Mouse (Mus musculus) heart, embryonic 15.5 days (tissue): ENCODE results near the gene Fance. TPM values are rescaled to one million over a fixed set of nuclear protein-coding genes. Genes with fewer than 3 reads are reported as not detected.

ENCODE experiments used
- ATAC-seq: fragments of 200-750 bp; cut with Nextera tagmentation; replicated peaks from 2 replicates; pipeline ENCODE4 v1.8.0; 2017; ENCODE audit warnings: low read depth, moderate TSS enrichment; ENCODE audit not compliant: insufficient number of reproducible peaks, insufficient read depth, low FRiP score
- H3K27ac ChIP-seq: fragments of 300-500 bp; sonication (generic); 2 replicates; pipeline ENCODE4 v1.5.1; 2015; ENCODE audit warnings: mild to moderate bottlenecking, inconsistent platforms
- H3K27me3 ChIP-seq: fragments of 300-500 bp; sonication (generic); 2 replicates; pipeline ENCODE4 v1.6.1; 2015; ENCODE audit warnings: inconsistent platforms
- H3K36me3 ChIP-seq: fragments of 300-500 bp; sonication (generic); 2 replicates; pipeline ENCODE4 v1.6.1; 2015; ENCODE audit warnings: mild to moderate bottlenecking, inconsistent platforms
- H3K4me1 ChIP-seq: fragments of 300-500 bp; sonication (generic); replicated peaks from 2 replicates; pipeline ENCODE4 v1.6.1; 2015; ENCODE audit warnings: inconsistent platforms
- H3K4me2 ChIP-seq: fragments of 300-500 bp; sonication (generic); 2 replicates; pipeline ENCODE4 v1.6.1; 2015; ENCODE audit warnings: inconsistent platforms, mild to moderate bottlenecking, moderate library complexity
- H3K4me3 ChIP-seq: fragments of 300-500 bp; sonication (generic); 2 replicates; pipeline ENCODE4 v1.5.1; 2015; ENCODE audit warnings: mild to moderate bottlenecking, inconsistent platforms
- H3K9ac ChIP-seq: fragments of 300-500 bp; sonication (generic); 2 replicates; pipeline ENCODE4 v1.6.1; 2015; ENCODE audit warnings: mild to moderate bottlenecking, inconsistent platforms
- H3K9me3 ChIP-seq: fragments of 300-500 bp; sonication (generic); replicated peaks from 2 replicates; pipeline ENCODE4 v1.6.1; 2016; ENCODE audit warnings: inconsistent platforms
- WGBS: fragments of 180-500 bp; shearing (Covaris S2); methylation state at CpG from one replicate; pipeline ENCODE4 v1.1.7; 2015; ENCODE audit warnings: mixed read lengths; 5-methylcytosine and 5-hydroxymethylcytosine counted together
- polyA plus RNA-seq: library from polyadenylated mRNA; unstranded; fragments of >200 nt; fragmentation: Nextera tagmentation; extraction: Ambion mirVana; gene quantifications from 2 replicates; pipeline ENCODE4 v1.2.1, GENCODE M21; 2015

Gene Fance
- polyA plus RNA-seq, 1 experiment from 2014 or later, result 18.8 TPM

GRCm38 (mm10) chr17:28279780-28280422 is 33.4 kb upstream of the Fance start:
- H3K4me3 ChIP-seq, result no peak overlapping the region
- peak overlapping the region; percentile 19; the same call in 1 of the 2 replicates for H3K4me2 ChIP-seq
- peak; percentile 61 for ATAC-seq
- H3K27me3 ChIP-seq, result no peaks in the 10 kb centered on the region
- 0 out of 2 replicates have a peak overlapping the region, but pooled peaks have one; percentile 8 for H3K9ac ChIP-seq
- peaks cover 26% of the 10 kb centered on the region for H3K4me1 ChIP-seq
- H3K36me3 ChIP-seq, result no peaks in the 10 kb centered on the region
- WGBS, result 46% methylated on average over 15 of the region's 15 CpGs
- peak overlapping the region; percentile 47; the same call in 1 of the 2 replicates for H3K27ac ChIP-seq
- H3K9me3 ChIP-seq, result no peaks in the 10 kb centered on the region

GRCm38 (mm10) chr17:28280423-28280800 is 32.9 kb upstream of the Fance start:
- Histone ChIP-seq H3K27ac (peak overlapping the region; percentile 47; the same call in 1 of the 2 replicates), H3K9ac (0 out of 2 replicates have a peak overlapping the region, but pooled peaks have one; percentile 8), H3K27me3 (no peaks in the 10 kb centered on the region), H3K36me3 (no peaks in the 10 kb centered on the region), H3K9me3 (no peaks in the 10 kb centered on the region), H3K4me3 (no peak overlapping the region), H3K4me2 (peak overlapping the region; percentile 19; the same call in 1 of the 2 replicates), H3K4me1 (peaks cover 26% of the 10 kb centered on the region)
- 66% methylated on average over 7 of the region's 7 CpGs for WGBS
- ATAC-seq, result peak; percentile 32; the same call in 1 of the 2 replicates

- 40% methylated on average over 5 of the region's 5 CpGs for WGBS
- peaks cover 26% of the 10 kb centered on the region for H3K4me1 ChIP-seq
- no peak overlapping the region for H3K27ac ChIP-seq
- no peak overlapping the region for H3K4me3 ChIP-seq
- no peaks in the 10 kb centered on the region for H3K9me3 ChIP-seq
- H3K27me3 ChIP-seq, result no peaks in the 10 kb centered on the region
- no peak for ATAC-seq
- H3K4me2 ChIP-seq, result no peak overlapping the region
- H3K9ac ChIP-seq, result no peak overlapping the region
- no peaks in the 10 kb centered on the region for H3K36me3 ChIP-seq
These were observed 32.4 kb upstream of the Fance start for GRCm38 (mm10) chr17:28280831-28281377.

GRCm38 (mm10) chr17:28281866-28282441 is 31.4 kb upstream of the Fance start:
- H3K4me1 ChIP-seq, result peaks cover 34% of the 10 kb centered on the region
- H3K9me3 ChIP-seq, result no peaks in the 10 kb centered on the region
- H3K4me2 ChIP-seq, result no peak overlapping the region
- WGBS, result 91% methylated on average over 7 of the region's 7 CpGs
- H3K36me3 ChIP-seq, result no peaks in the 10 kb centered on the region
- H3K27ac ChIP-seq, result no peak overlapping the region
- H3K4me3 ChIP-seq, result no peak overlapping the region
- no peak overlapping the region for H3K9ac ChIP-seq
- no peaks in the 10 kb centered on the region for H3K27me3 ChIP-seq
- no peak for ATAC-seq

GRCm38 (mm10) chr17:28283199-28283598 is 30.1 kb upstream of the Fance start:
- no peak overlapping the region for H3K27ac ChIP-seq
- no peak for ATAC-seq
- peaks cover 44% of the 10 kb centered on the region for H3K4me1 ChIP-seq
- no peaks in the 10 kb centered on the region for H3K36me3 ChIP-seq
- H3K4me2 ChIP-seq, result no peak overlapping the region
- H3K27me3 ChIP-seq, result no peaks in the 10 kb centered on the region
- no peak overlapping the region for H3K9ac ChIP-seq
- 83% methylated on average over 10 of the region's 10 CpGs for WGBS
- H3K4me3 ChIP-seq, result no peak overlapping the region
- H3K9me3 ChIP-seq, result no peaks in the 10 kb centered on the region

GRCm38 (mm10) chr17:28286133-28286532 is 27.2 kb upstream of the Fance start:
- no peak for ATAC-seq
- Histone ChIP-seq H3K9ac (no peak overlapping the region), H3K36me3 (no peaks in the 10 kb centered on the region), H3K4me1 (peaks cover 33% of the 10 kb centered on the region), H3K4me2 (no peak overlapping the region), H3K27me3 (no peaks in the 10 kb centered on the region), H3K9me3 (no peaks in the 10 kb centered on the region), H3K27ac (no peak overlapping the region), H3K4me3 (no peak overlapping the region)
- 77% methylated on average over 10 of the region's 10 CpGs for WGBS

- no peak overlapping the region for H3K4me2 ChIP-seq
- 60% methylated on average over 5 of the region's 5 CpGs for WGBS
- peaks cover 30% of the 10 kb centered on the region for H3K4me1 ChIP-seq
- no peak overlapping the region for H3K9ac ChIP-seq
- H3K9me3 ChIP-seq, result no peaks in the 10 kb centered on the region
- ATAC-seq, result no peak
- H3K27ac ChIP-seq, result no peak overlapping the region
- H3K4me3 ChIP-seq, result no peak overlapping the region
- H3K36me3 ChIP-seq, result 0 out of 2 replicates have a peak, but pooled peaks cover 1% of the 10 kb centered on the region
- no peaks in the 10 kb centered on the region for H3K27me3 ChIP-seq
These were observed 26.4 kb upstream of the Fance start for GRCm38 (mm10) chr17:28286964-28287363.

GRCm38 (mm10) chr17:28287578-28287977 is 25.7 kb upstream of the Fance start:
- no peaks in the 10 kb centered on the region for H3K27me3 ChIP-seq
- no peak overlapping the region for H3K4me3 ChIP-seq
- H3K9me3 ChIP-seq, result no peaks in the 10 kb centered on the region
- no peak overlapping the region for H3K9ac ChIP-seq
- peak; percentile 3; the same call in 1 of the 2 replicates for ATAC-seq
- no peak overlapping the region for H3K27ac ChIP-seq
- H3K36me3 ChIP-seq, result 0 out of 2 replicates have a peak, but pooled peaks cover 5% of the 10 kb centered on the region
- 31% methylated on average over 8 of the region's 8 CpGs for WGBS
- H3K4me2 ChIP-seq, result no peak overlapping the region
- H3K4me1 ChIP-seq, result peaks cover 30% of the 10 kb centered on the region

GRCm38 (mm10) chr17:28287980-28288379 is 25.3 kb upstream of the Fance start:
- WGBS, result 28% methylated on average over 5 of the region's 5 CpGs
- ATAC-seq, result peak; percentile 11; the same call in 1 of the 2 replicates
- Histone ChIP-seq H3K4me1 (peaks cover 30% of the 10 kb centered on the region), H3K36me3 (0 out of 2 replicates have a peak, but pooled peaks cover 5% of the 10 kb centered on the region), H3K9ac (no peak overlapping the region), H3K9me3 (no peaks in the 10 kb centered on the region), H3K4me3 (no peak overlapping the region), H3K27ac (no peak overlapping the region), H3K27me3 (no peaks in the 10 kb centered on the region), H3K4me2 (no peak overlapping the region)

- H3K4me3 ChIP-seq, result no peak overlapping the region
- no peak overlapping the region for H3K4me2 ChIP-seq
- H3K27me3 ChIP-seq, result no peaks in the 10 kb centered on the region
- H3K4me1 ChIP-seq, result peaks cover 37% of the 10 kb centered on the region
- H3K27ac ChIP-seq, result no peak overlapping the region
- 0 out of 2 replicates have a peak, but pooled peaks cover 5% of the 10 kb centered on the region for H3K36me3 ChIP-seq
- WGBS, result 62% methylated on average over 3 of the region's 3 CpGs
- no peak for ATAC-seq
- no peak overlapping the region for H3K9ac ChIP-seq
- H3K9me3 ChIP-seq, result no peaks in the 10 kb centered on the region
These were observed 23.1 kb upstream of the Fance start for GRCm38 (mm10) chr17:28290262-28290661.

- Histone ChIP-seq H3K27ac (no peak overlapping the region), H3K4me1 (peaks cover 37% of the 10 kb centered on the region), H3K9ac (no peak overlapping the region), H3K9me3 (no peaks in the 10 kb centered on the region), H3K4me3 (no peak overlapping the region), H3K4me2 (no peak overlapping the region), H3K27me3 (no peaks in the 10 kb centered on the region), H3K36me3 (0 out of 2 replicates have a peak, but pooled peaks cover 5% of the 10 kb centered on the region)
- no peak for ATAC-seq
- WGBS, result 62% methylated on average over 11 of the region's 11 CpGs
These were observed 22.6 kb upstream of the Fance start for GRCm38 (mm10) chr17:28290671-28291070.
